Mouse (Mus musculus) kidney, adult 18-20 months (tissue): ENCODE results near the gene 2510009E07Rik.
A peak's percentile ranks its signal among the peaks of the same experiment; 100 is the strongest.
"Not testable (repeated sequence)": the region's sequence is repeated elsewhere in the genome, so short reads cannot be mapped to it uniquely, and the experiment has no call there.

Source experiments
- DNase-seq: peaks from one replicate; pipeline ENCODE4 v3.0.0; 2021

The 2510009E07Rik gene

DNA sequence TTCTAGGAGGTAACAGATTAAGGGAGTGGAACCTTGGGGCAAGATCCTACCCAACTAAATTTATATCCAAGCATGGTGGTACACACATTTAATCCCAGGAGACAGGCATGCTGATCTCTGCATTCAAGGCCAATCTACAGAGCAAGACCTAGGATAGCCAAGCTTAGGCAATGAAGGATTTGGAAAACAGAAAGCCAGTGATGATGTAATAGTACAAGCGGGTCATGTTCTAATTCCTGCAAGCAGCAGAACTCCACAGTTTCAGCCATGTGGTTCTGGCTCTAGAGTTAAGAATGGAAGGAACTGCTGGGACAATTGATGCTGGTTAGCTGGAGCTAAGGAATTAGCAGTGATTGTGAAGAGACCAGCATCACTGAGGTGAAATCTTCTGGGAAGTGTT is 20.8 kb downstream of the 2510009E07Rik start:
- DNase-seq, result not testable (repeated sequence)

DNA sequence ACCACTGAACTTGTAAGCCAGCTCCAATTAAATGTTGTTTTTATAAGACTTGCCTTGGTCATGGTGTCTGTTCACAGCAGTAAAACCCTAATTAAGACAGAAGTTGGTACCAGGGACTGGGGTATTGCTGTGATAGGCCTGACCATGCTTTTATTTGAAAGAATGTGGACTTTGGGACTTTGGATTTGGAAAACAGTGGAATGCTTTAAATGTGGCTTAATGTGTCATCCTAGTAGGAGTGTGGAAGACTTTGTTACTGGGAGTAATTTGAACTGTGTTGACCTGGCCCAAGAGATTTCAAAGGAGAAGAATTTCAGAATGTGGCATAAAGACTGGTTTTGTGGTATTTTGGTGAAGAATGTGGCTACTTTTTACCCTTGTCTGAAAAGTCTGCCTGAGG is 21.4 kb downstream of the 2510009E07Rik start:
- not testable (repeated sequence) for DNase-seq

- DNase-seq, result no peak
These were observed 22.6 kb downstream of the 2510009E07Rik start for GRCm38 (mm10) chr16:21671878-21672277.

GRCm38 (mm10) chr16:21665423-21665986 is 29.0 kb downstream of the 2510009E07Rik start:
- no peak for DNase-seq

DNA sequence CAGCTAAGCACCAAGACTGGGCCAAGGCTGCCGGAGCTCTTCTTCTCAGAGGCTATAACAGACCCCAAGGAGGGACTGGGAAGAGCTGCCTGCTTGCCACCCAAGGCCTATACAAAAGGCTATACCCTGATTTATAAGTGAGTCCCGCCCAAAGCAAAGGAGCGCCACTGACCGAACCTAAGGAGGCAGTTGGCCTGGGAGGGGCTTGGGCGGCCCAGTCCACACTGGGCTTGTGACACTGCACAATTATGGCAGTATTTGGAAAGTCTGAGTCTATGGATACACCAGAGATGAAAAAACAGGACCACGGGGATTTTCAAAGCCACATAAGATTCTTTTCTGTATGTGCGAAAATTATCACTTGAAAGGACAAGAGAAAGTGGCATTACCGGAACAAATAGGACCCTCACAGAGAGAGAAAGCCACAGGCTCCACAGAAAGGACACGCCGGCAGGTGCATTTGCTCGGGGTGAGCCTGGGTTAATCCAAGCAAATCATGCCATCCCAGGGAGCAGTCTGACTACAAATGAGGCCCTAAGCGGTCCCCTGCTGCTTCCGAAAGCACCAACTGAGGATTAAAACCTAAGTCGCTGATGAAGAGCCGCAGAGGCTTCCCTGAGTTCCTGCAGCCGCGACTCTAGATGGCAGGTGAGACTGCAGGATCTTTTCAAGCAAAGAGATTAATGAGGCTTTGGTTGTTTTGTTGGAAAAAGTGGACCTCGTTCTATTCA is 29.7 kb downstream of the 2510009E07Rik start:
- no peak for DNase-seq

DNA sequence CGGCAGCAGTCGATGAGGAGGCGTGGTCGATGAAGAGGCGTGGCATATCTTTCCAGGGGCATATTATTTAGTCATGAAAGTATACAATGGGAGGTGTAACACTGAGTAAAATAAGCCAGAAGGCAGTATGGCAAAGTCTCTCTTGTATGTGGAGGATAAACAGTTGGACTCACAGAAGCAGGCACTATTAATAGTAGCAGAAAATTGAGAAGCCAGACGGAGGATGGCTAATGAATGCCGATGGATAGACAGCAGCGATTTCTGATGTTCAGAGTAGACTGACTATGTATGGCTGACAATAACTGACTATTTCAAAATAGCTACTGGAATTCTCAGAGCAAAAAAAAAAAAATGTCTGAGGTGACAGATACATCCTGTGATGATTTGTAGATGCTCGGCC is 38.5 kb downstream of the 2510009E07Rik start:
- no peak for DNase-seq

DNA sequence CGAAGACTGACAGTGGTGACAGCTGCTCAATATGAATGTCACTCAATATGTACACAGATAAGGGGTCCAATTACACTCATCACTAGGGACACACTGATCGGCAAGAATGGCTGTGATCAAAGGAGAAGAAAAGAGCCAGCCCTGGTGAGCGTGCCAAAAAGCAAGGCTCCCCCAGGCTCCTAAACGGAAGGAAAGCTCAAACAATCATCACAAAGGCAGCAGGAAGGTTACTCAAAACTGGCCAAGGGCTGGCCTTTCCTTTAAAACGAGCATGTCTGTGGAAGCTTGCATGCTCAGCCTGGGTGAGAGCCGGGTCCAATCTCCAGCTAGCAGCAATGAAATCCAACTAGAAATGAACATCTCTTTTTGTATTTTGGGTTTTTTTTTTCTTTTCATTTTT is 39.2 kb downstream of the 2510009E07Rik start:
- DNase-seq, result peak; percentile 33

DNA sequence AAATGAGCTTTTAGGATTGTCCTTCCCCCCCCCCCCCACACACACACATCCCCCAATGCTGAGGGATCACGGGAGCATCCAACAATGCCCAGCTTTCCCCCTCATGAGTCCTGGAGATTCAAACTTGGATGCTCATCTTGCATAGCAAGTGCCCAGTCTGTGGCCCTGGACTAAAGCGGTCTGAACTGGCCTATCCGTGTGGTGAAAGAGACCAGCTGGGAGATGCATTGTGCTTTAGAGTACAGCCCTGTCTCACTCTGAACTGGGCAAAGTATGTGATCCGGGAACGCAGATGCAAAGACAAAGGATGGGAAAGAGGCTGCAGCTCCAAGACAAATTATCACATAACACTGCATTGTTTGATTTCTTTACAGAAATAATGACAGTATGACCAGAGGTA is 40.1 kb downstream of the 2510009E07Rik start:
- no peak for DNase-seq

GRCm38 (mm10) chr16:21653151-21653550 is 41.3 kb downstream of the 2510009E07Rik start:
- DNase-seq, result no peak

- no peak for DNase-seq
These were observed 43.3 kb downstream of the 2510009E07Rik start for GRCm38 (mm10) chr16:21651161-21651560.

DNA sequence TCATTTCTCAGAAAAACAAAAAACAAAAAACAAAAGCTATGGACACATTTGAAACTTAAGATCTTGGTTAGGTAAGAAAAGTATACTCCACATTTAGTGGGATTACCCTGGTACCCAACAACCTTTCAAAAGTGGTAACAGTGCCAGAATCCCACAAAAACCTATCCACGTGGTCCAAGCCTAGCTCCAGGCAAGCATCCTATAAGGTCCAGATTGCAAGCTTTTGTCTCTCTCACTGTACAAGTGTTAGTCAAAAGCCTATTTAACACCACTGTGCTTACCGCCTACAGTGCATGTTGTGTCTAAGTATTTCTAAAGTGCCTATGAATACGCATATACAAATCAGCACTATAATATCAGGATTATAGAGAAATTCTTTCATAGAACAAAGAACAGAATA is 44.2 kb downstream of the 2510009E07Rik start:
- DNase-seq, result no peak

DNA sequence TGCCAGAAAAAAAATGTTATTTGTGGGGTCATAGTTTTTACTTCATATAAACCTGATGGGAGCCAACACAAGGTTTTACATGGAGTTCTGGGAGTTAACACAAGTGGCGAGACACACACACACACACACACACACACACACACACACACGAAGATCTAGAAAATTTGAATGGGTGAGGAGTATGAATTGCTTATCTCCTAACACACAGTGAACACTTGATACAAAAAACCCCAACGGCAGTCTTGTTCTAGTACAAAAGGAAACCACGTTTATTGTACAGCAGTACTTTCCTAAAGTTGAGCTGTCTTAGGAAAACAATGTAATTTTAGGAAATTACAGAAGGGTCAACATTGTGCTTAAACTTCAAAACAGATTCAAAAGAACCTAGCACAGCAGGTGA is 45.7 kb downstream of the 2510009E07Rik start:
- no peak for DNase-seq

- no peak for DNase-seq
These were observed 48.0 kb downstream of the 2510009E07Rik start for GRCm38 (mm10) chr16:21646496-21646895.

GRCm38 (mm10) chr16:21645915-21646314 is 48.5 kb downstream of the 2510009E07Rik start:
- no peak for DNase-seq

GRCm38 (mm10) chr16:21644574-21644973 is 49.9 kb downstream of the 2510009E07Rik start:
- DNase-seq, result no peak

GRCm38 (mm10) chr16:21644066-21644561 is 50.4 kb downstream of the 2510009E07Rik start:
- peak; percentile 72 for DNase-seq

- DNase-seq, result no peak
These were observed 50.8 kb downstream of the 2510009E07Rik start for GRCm38 (mm10) chr16:21643621-21644041.

GRCm38 (mm10) chr16:21642906-21643305 is 51.6 kb downstream of the 2510009E07Rik start:
- peak; percentile 47 for DNase-seq

- peak; percentile 37 for DNase-seq
These were observed 52.5 kb downstream of the 2510009E07Rik start for GRCm38 (mm10) chr16:21641944-21642343.

DNA sequence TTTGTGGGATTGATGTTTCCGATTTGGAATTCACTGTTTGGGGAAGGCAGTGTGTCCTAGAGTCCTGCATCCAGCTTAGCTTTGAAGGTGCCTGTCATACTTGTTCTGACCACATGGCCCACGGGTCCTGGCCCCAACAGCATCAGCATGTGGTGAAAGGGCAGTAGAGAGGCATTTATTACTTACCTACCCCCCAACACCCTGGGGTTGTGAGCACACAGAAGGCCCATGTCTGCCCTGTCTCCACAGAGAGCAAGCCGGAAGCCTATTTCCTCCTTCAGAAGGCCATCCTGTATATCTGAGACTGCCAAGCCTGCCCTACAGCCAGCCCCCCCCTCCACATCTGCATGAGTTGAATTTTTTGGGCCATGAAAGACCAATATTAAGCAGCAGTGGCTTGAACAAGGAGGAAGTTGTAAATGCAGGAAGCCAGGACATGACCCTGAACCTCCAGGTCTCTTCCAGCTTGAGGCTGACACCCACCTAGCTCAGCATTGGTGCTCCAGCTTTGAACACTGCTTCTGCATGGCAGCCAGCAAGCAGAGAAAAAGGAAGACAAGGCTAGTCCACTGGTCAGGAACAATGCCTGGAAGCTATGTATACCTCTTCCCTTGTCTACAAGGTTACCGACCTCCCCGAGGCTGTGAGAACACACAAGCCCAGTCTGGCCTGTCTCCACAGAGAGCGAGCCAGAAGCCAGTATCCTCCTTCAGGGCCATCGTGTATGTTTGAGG is 53.5 kb downstream of the 2510009E07Rik start:
- DNase-seq, result peak; percentile 29

- DNase-seq, result no peak
These were observed 57.2 kb downstream of the 2510009E07Rik start for GRCm38 (mm10) chr16:21637201-21637819.

GRCm38 (mm10) chr16:21636156-21636853 is 58.2 kb downstream of the 2510009E07Rik start:
- DNase-seq, result no peak

- DNase-seq, result no peak
These were observed 60.0 kb downstream of the 2510009E07Rik start for GRCm38 (mm10) chr16:21634460-21634859.
